Mouse (Mus musculus) heart, postnatal 0 days (tissue): ENCODE data around the gene Plb1. TPM values are rescaled to one million over a fixed set of nuclear protein-coding genes. Genes with fewer than 3 reads are reported as not detected.
A peak's percentile ranks its signal among the peaks of the same experiment; 100 is the strongest.

Source experiments
- ATAC-seq: fragments of 200-750 bp; cut with Nextera tagmentation; 2 replicates; pipeline ENCODE4 v1.8.0; 2017; ENCODE audit warnings: low read depth, moderate number of reproducible peaks, moderate library complexity; ENCODE audit not compliant: insufficient read depth
- DNase-seq: peaks from one replicate; pipeline ENCODE4 v3.0.0-alpha.2; 2016; ENCODE audit warnings: low spot score
- H3K27ac ChIP-seq: fragments of 300-500 bp; sonication (generic); 2 replicates; pipeline ENCODE4 v1.5.1; 2014; ENCODE audit warnings: low read depth, mild to moderate bottlenecking
- H3K27me3 ChIP-seq: fragments of 300-500 bp; sonication (generic); 2 replicates; pipeline ENCODE4 v1.6.1; 2014; ENCODE audit warnings: low read length, mixed read lengths; ENCODE audit not compliant: control insufficient read depth, insufficient read depth
- H3K36me3 ChIP-seq: fragments of 300-500 bp; sonication (generic); replicated peaks from 2 replicates; pipeline ENCODE4 v1.6.1; 2014; ENCODE audit warnings: low read length, mixed read lengths; ENCODE audit not compliant: control insufficient read depth, insufficient read depth
- H3K4me1 ChIP-seq: fragments of 300-500 bp; sonication (generic); 2 replicates; pipeline ENCODE4 v1.6.1; 2014; ENCODE audit warnings: antibody characterized with exemption; ENCODE audit not compliant: control insufficient read depth, insufficient read depth
- H3K4me2 ChIP-seq: fragments of 300-500 bp; sonication (generic); 2 replicates; pipeline ENCODE4 v1.6.1; 2014; ENCODE audit warnings: low read depth, mild to moderate bottlenecking, low read length, moderate library complexity
- H3K4me3 ChIP-seq: fragments of 300-500 bp; sonication (generic); 2 replicates; pipeline ENCODE4 v1.5.1; 2014; ENCODE audit warnings: low read depth, low read length
- H3K9ac ChIP-seq: fragments of 300-500 bp; sonication (generic); replicated peaks from 2 replicates; pipeline ENCODE4 v1.6.1; 2014; ENCODE audit warnings: low read depth, low read length, mixed read lengths
- H3K9me3 ChIP-seq: fragments of 300-500 bp; sonication (generic); replicated peaks from 2 replicates; pipeline ENCODE4 v1.6.1; 2016; ENCODE audit warnings: low read length; ENCODE audit not compliant: control insufficient read depth
- CTCF ChIP-seq: IDR thresholded peaks from 2 replicates; pipeline ENCODE4 v1.5.1; 2016; ENCODE audit warnings: antibody characterized with exemption, control low read depth, low read depth
- EP300 ChIP-seq: IDR thresholded peaks from 2 replicates; pipeline ENCODE4 v1.6.1; 2016; ENCODE audit warnings: antibody characterized with exemption, low read depth
- WGBS: fragments of 180-500 bp; shearing (Covaris S2); extraction: QIAGEN DNeasy Blood & Tissue Kit; methylation state at CpG from one replicate; pipeline ENCODE4 v1.1.7; 2014; 5-methylcytosine and 5-hydroxymethylcytosine counted together
- polyA plus RNA-seq: library from polyadenylated mRNA; unstranded; fragments of >200 nt; fragmentation: Nextera tagmentation; extraction: Ambion mirVana; gene quantifications from 2 replicates; pipeline ENCODE4 v1.2.1, GENCODE M21; 2015
- total RNA-seq: library from RNA; depleted of rRNA; stranded (reverse); fragments of >200 nt; gene quantifications from 2 replicates; pipeline ENCODE4 v1.2.3, GENCODE M21; 2014; ENCODE audit warnings: low replicate concordance

Plb1 gene
- total and polyA plus RNA-seq, 2 experiments from 2014 or later: 1.4 to 2.8 TPM

DNA sequence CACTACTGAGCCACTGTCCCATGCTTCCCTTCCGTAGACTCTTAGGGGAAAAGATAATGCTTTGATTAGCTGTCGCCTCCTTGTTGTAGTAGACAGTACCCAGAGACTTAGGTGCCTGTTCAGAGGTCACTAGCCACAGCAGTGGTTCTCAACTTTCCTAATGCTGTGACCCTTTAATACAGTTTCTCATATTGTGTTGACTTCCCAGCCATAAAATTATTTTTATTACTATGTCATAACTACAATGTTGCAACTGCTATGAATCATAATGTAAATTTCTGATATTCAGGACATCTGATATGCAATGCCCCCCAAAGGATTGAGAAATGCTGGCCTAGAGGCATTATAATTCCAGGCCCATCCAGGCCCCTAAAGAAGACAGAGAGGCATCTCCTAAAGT lies 177.2 kb downstream of the Plb1 start:
- Histone ChIP-seq H3K27me3 (no peaks in the 10 kb centered on the region), H3K27ac (no peak overlapping the region), H3K9ac (no peak overlapping the region), H3K4me1 (peaks cover 45% of the 10 kb centered on the region), H3K36me3 (no peaks in the 10 kb centered on the region), H3K9me3 (no peaks in the 10 kb centered on the region), H3K4me2 (no peak overlapping the region), H3K4me3 (no peak overlapping the region)
- WGBS: 24% methylated on average over 2 of the region's 2 CpGs
- no peak for TF ChIP-seq CTCF
- TF ChIP-seq EP300: no peak
- DNase-seq (no peak), ATAC-seq (no peak)

- Histone ChIP-seq H3K9ac (no peak overlapping the region), H3K27me3 (no peaks in the 10 kb centered on the region), H3K27ac (no peak overlapping the region), H3K36me3 (no peaks in the 10 kb centered on the region), H3K4me3 (no peak overlapping the region), H3K4me2 (no peak overlapping the region), H3K4me1 (peaks cover 52% of the 10 kb centered on the region), H3K9me3 (no peaks in the 10 kb centered on the region)
- DNase-seq: no peak
- no peak for ATAC-seq
- 59% methylated on average over 3 of the region's 3 CpGs for WGBS
- no peak for TF ChIP-seq EP300
- TF ChIP-seq CTCF: no peak
Observed at GRCm38 (mm10) chr5:32410954-32411688, 178.6 kb downstream of the Plb1 start.

GRCm38 (mm10) chr5:32412186-32412950 lies 179.9 kb downstream of the Plb1 start:
- H3K4me2 ChIP-seq: no peak overlapping the region
- H3K27me3 ChIP-seq: no peaks in the 10 kb centered on the region
- H3K9me3 ChIP-seq: no peaks in the 10 kb centered on the region
- H3K4me1 ChIP-seq: peaks cover 62% of the 10 kb centered on the region
- H3K27ac ChIP-seq: peak overlapping the region; percentile 87
- DNase-seq (peak; percentile 43), ATAC-seq (peak; percentile 25)
- WGBS: 8% methylated on average over 1 of the region's 1 CpGs
- no peak overlapping the region for H3K4me3 ChIP-seq
- H3K36me3 ChIP-seq: no peaks in the 10 kb centered on the region
- no peak overlapping the region for H3K9ac ChIP-seq
- no peak for TF ChIP-seq CTCF
- no peak for TF ChIP-seq EP300

GRCm38 (mm10) chr5:32413083-32413482 lies 180.6 kb downstream of the Plb1 start:
- Histone ChIP-seq H3K27me3 (no peaks in the 10 kb centered on the region), H3K27ac (peak overlapping the region; percentile 87), H3K9ac (no peak overlapping the region), H3K4me2 (no peak overlapping the region), H3K4me1 (peaks cover 67% of the 10 kb centered on the region), H3K9me3 (no peaks in the 10 kb centered on the region), H3K4me3 (no peak overlapping the region), H3K36me3 (no peaks in the 10 kb centered on the region)
- ATAC-seq (no peak), DNase-seq (peak; percentile 42)
- TF ChIP-seq EP300 (no peak), CTCF (no peak)
- WGBS: 64% methylated on average over 2 of the region's 2 CpGs

GRCm38 (mm10) chr5:32413569-32413968 lies 181.1 kb downstream of the Plb1 start:
- ATAC-seq (no peak), DNase-seq (no peak)
- Histone ChIP-seq H3K27me3 (no peaks in the 10 kb centered on the region), H3K4me1 (peaks cover 65% of the 10 kb centered on the region), H3K4me3 (no peak overlapping the region), H3K9ac (no peak overlapping the region), H3K27ac (peak overlapping the region; percentile 87), H3K9me3 (no peaks in the 10 kb centered on the region), H3K36me3 (no peaks in the 10 kb centered on the region), H3K4me2 (no peak overlapping the region)
- TF ChIP-seq CTCF: no peak
- no peak for TF ChIP-seq EP300
- WGBS: 69% methylated on average over 2 of the region's 2 CpGs
